Mouse (Mus musculus) heart, adult 2 months (tissue): Measurements from ENCODE around the gene Iqce.

Experiments used
- CTCF ChIP-seq: fragments of 200-600 bp; IDR thresholded peaks from 2 replicates; pipeline ENCODE4 v1.8.1; 2022; ENCODE audit warnings: antibody characterized with exemption, mild to moderate bottlenecking, moderate library complexity
- EP300 ChIP-seq: fragments of 200-500 bp; IDR thresholded peaks from 2 replicates; pipeline ENCODE4 v1.6.1; 2011; ENCODE audit warnings: low read depth, low read length, control low read depth; ENCODE audit not compliant: insufficient read depth

GRCm38 (mm10) chr5:140675640-140676039 is 26.5 kb downstream of the Iqce start:
- no peak for TF ChIP-seq EP300
- TF ChIP-seq CTCF: no peak
